In the genomic region with DNA sequence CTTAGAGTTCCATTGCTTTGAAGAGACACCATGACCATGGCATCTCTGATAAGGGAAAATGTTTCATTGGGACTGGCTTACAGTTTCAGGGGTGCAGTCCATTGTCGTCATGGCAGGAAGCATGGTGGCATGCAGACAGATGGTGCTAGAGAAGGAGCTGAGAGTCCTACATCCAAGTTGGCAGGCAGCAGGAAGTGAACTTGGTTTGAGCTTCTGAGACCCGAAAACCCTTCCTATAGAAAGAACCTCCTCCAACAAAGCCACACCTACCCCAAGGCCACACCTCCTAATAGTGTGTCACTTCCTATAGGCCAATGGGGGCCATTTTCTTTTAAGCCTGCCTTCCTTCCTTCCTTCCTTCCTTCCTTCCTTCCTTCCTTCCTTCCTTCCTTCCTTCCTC, we compare ENCODE assay signal across 16 mouse cellular contexts.
"Had no signal": no experiment of that assay in that cellular context is flagged by ENCODE, and none has a peak within 500 bp of the region (broad histone marks: within the 10 kb centered on the region; RNA-seq: fewer than 3 reads in every experiment).

No protein-coding gene starts in this region.

- ATAC-seq: liver, postnatal 0 days; lung, postnatal 0 days had no signal

- H3K9me3 ChIP-seq: liver, embryonic 15.5 days; lung, embryonic 15.5 days; midbrain, embryonic 12.5 days; neural tube, embryonic 12.5 days had no signal

- H3K9ac ChIP-seq: liver, embryonic 15.5 days; liver, postnatal 0 days; lung, embryonic 15.5 days; midbrain, embryonic 12.5 days; neural tube, embryonic 12.5 days had no signal

- H3K4me3 ChIP-seq: liver, embryonic 15.5 days; lung, embryonic 15.5 days; megakaryocyte, embryonic 14.5 days; midbrain, embryonic 12.5 days; neural tube, embryonic 12.5 days had no signal

- DNase-seq: liver, postnatal 0 days; lung, adult 2 months; lung, postnatal 14 days; lung, postnatal 36 days; midbrain, embryonic 14.5 days; right cerebral cortex, postnatal 14 days; thymus, adult 2 months; thymus, postnatal 14 days; thymus, postnatal 36 days had no signal

- H3K27me3 ChIP-seq: liver, embryonic 15.5 days; lung, embryonic 15.5 days; megakaryocyte, embryonic 14.5 days; neural tube, embryonic 12.5 days had no signal

- H3K4me1 ChIP-seq: neural tube, embryonic 12.5 days had no signal

- H3K27ac ChIP-seq: liver, embryonic 15.5 days; macrophage; midbrain, embryonic 12.5 days; neural tube, embryonic 12.5 days had no signal

- H3K36me3 ChIP-seq: liver, embryonic 15.5 days; lung, embryonic 15.5 days; midbrain, embryonic 12.5 days; neural tube, embryonic 12.5 days had no signal

- H3K4me2 ChIP-seq: liver, embryonic 15.5 days; lung, embryonic 15.5 days; midbrain, embryonic 12.5 days; neural tube, embryonic 12.5 days had no signal
